Mouse (Mus musculus) T-helper 17 cell (primary cell): ENCODE measurements around the gene Atp6v0a1.
"Not testable (repeated sequence)": the region's sequence is repeated elsewhere in the genome, so short reads cannot be mapped to it uniquely, and the experiment has no call there.

Source experiments
- in situ Hi-C, 2 experiments: fragments of 300-600 bp; cut with MboI, MseI; formaldehyde crosslinking; loops; 1 replicate in 1 of 2; 2 replicates in 1 of 2; pipeline ENCODE4 v1.15.1; 2025; ENCODE audit warnings: high pct_unique_total_duplicates in 2 of 2

Atp6v0a1 gene

DNA sequence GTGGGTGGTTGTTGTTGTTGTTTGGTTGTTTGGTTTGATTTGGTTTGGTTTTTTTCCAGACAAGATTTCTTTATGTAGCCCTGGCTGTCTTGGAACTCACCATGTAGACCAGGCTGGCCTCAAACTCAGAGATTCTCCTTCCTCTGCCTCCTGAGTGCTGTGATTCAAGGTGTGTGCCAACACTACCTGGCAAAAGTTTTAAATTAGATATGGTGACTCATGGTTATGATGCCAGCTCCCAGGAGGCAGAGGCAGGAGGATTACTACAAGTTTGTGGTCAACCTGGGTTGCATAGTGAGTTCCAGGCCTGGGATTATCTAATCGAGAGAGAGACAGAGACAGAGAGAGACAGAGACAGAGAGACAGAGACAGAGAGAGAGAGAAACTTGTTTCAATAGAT is 28.8 kb upstream of the Atp6v0a1 start:
- in situ Hi-C loops, result loop anchor here (5.0 kb wide), 2 partner anchors 77 to 82 kb away; no protein-coding TSS in a partner anchor

DNA sequence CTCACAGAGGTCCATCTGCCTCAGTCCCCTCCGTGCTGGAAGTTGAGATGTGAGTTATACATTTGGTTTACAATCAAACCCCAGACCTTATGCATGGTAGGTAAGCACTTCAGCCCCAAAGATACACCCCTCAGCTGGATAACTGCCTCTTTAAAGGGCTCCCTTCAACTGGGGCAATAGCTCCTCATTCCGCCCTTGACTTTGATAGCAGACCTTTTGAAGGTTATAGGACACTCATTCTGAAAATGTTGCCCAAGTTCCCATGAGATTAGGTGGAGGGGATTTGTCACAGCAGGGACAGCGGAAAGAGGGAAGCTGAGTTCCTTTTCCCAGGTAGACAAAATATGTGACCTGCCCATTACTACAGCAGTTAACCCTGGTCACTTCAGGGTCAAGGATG is 28.0 kb upstream of the Atp6v0a1 start:
- in situ Hi-C loops, result loop anchor here (5.0 kb wide), 2 partner anchors 76 to 81 kb away; no protein-coding TSS in a partner anchor

GRCm38 (mm10) chr11:100982087-100982486 is 27.2 kb upstream of the Atp6v0a1 start:
- in situ Hi-C loops, result loop anchor here (5.0 kb wide), 2 partner anchors 75 to 80 kb away; no protein-coding TSS in a partner anchor

GRCm38 (mm10) chr11:100983125-100983777 is 26.0 kb upstream of the Atp6v0a1 start:
- in situ Hi-C loops, result loop anchor here (5.0 kb wide), 2 partner anchors 74 to 79 kb away; no protein-coding TSS in a partner anchor

- in situ Hi-C loops, result loop anchor here (5.0 kb wide), 2 partner anchors 74 to 79 kb away; no protein-coding TSS in a partner anchor
Measured at GRCm38 (mm10) chr11:100983778-100984131, 25.5 kb upstream of the Atp6v0a1 start.

- in situ Hi-C loops, result no loop called here
Measured at GRCm38 (mm10) chr11:100985607-100986006, 23.6 kb upstream of the Atp6v0a1 start.

DNA sequence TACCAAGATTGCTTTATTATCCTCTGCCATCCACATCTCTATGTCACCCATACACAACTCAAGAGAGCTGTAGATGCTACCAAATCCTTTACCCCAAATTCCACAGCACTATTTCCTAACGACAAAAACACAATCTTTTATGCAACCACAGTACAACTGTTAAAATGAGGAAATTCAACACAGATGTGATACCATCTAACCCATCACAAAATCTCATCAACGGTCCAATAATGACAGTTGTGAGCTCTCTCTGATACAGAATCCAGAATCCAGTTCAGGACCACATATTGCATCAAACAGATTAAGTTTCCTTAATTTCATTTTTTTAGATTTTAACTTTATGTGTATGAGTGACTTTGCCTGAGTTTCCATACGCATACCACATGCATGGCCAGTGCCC is 20.6 kb upstream of the Atp6v0a1 start:
- in situ Hi-C loops, result no loop called here

- in situ Hi-C loops, result no loop called here
Measured at GRCm38 (mm10) chr11:100989666-100990065, 19.6 kb upstream of the Atp6v0a1 start.

DNA sequence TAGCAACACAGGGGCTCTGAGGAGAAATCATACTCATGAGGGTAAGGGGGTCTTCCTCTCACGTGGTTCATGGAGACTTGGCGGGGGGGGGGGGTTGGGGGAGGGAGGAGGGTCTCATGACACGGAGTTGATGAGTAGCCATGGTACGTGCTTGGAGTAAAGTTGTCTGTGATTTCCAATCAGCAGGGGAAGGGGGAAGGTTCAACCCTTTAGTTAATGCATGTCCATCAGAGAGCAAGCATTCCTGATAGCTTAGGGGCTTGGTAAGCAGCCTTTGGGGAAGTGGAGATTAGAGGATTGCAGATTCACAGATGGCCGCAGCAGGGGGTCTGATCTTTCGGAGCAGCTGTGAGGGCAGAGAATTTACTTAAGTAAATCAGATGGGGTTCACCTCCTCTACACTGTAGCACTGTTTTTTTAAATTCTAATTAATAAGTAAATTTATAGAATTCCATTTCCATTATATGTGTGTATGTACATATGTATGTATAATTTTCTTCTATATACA is 18.2 kb upstream of the Atp6v0a1 start:
- in situ Hi-C loops, result no loop called here

DNA sequence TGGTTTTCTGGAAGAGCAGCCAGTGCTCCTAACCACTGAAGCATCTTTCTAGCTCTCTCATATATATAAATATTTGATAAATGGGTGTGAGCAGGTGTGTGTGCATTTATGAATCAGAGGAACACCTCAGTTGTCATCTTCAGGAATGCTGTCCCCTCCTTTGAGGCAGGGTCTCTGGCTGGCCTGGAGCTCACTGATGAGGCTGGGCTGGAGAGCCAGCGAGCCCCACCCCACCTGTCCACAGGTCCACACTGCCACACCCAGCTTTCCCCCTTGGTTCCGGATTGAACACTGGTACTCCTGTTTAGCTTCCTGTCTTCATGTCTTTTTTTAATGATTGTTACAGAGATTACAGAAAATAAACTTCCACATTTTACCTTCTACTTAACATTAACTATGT is 15.8 kb upstream of the Atp6v0a1 start:
- in situ Hi-C loops, result no loop called here

- in situ Hi-C loops, result no loop called here
Measured at GRCm38 (mm10) chr11:100994233-100994632, 15.0 kb upstream of the Atp6v0a1 start.

DNA sequence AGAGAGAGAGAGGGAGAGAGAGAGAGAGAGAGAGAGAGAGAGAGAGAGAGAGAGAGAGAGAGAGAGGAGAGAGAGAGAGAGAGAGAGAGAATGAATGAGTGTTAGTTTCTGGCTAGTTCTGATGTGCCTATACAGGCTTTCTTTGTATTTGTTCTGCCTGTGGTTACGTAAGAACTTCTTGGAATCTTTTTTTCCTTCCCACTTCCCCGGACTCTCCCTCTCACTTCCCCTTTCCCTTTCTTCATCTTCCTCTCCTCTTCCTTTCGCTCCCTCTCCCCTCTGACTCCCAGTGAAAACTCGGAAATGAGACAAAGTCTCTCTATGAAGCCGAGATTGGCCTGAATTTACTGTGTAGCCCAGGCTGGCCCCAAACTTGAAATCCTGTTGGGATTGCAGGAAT is 14.6 kb upstream of the Atp6v0a1 start:
- in situ Hi-C loops, result no loop called here

GRCm38 (mm10) chr11:100996501-100996900 is 12.8 kb upstream of the Atp6v0a1 start:
- in situ Hi-C loops, result no loop called here

DNA sequence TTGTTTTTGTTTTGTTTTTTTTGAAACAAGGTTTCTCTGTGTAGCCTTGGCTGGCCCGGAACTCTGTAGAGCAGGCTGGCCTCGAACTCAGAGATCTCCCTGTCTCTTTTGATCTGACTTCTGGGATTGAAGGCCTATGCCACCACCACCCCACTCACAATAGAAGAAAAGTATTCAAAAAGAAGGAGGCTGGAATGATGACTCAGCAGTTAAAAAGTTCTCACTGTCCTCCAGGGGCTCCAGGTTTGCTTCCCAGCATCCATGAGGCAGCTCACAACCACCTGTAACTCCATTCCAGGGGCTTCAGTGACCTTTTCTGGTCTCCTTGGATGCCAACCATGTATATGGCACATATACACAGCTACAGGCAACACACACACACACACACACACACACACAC is 10.4 kb upstream of the Atp6v0a1 start:
- in situ Hi-C loops, result no loop called here

- in situ Hi-C loops, result no loop called here
Measured at GRCm38 (mm10) chr11:100999254-100999653, 10.0 kb upstream of the Atp6v0a1 start.

DNA sequence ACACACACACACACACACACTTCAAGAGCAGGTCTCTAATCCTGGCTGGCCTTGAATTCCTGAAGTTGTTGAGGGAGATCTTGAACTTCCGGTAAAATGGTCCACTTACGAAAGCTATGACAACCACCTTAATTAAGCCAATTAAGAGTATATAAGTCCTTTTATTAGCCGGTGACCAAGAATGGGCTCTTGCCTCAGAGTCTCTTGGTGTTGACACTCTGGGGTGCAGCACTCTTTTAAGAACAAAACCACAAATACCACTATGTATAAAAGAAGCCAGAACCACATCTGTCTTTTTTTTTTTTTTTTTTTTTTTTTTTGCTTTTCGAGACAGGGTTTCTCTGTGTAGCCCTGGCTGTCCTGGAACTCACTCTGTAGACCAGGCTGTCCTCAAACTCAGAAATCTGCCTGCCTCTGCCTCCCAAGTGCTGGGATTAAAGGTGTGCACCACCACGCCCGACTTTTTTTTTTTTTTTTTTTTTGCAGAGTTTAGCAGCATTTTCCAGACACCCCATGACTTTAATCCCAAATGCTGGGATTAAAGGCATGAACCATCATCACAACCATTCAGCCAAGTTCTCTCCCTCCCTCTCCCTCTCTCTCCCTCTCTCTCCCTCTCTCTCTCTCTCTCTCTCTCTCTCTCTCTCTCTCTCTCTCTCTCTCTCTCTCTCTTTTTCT is 7.2 kb upstream of the Atp6v0a1 start:
- in situ Hi-C loops, result not testable (repeated sequence)

DNA sequence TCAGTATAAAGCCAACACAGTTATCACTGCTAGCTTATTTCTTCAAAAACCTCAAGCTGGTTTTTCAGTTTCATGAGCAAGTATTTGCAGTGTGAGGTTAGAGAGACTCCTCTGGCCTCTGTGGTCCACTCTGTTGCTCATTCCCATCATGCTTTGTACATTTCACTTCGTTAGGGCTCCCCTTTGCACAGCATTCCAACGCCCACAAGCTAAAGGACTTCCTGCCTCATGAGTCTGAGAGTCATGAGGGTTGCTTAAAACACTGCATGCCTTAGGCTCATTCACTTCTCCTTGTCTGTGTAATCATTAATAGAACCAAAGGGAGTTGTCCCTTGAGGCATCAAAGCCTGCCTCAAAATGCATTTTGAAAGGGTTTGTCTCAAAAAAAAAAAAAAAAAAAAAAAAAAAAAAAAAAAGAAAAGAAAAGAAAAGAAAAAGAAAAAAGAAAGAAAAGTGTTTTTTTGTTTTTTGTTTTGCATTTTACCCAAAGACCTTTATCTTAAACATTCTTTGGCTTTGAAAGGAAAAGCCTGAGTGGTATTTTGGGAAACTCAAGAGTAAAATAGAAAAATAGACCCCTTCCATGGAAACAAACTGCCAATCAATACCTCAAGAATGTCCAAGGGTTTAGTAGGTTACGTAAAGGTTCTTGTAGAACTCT is 6.1 kb upstream of the Atp6v0a1 start:
- in situ Hi-C loops, result no loop called here

- in situ Hi-C loops, result no loop called here
Measured at GRCm38 (mm10) chr11:101008206-101009045, 826 bp upstream of the Atp6v0a1 start.

- in situ Hi-C loops, result no loop called here
Measured at GRCm38 (mm10) chr11:101009888-101010784, 884 bp downstream of the Atp6v0a1 start.

GRCm38 (mm10) chr11:101011641-101012040 is 2.4 kb downstream of the Atp6v0a1 start:
- in situ Hi-C loops, result no loop called here
